16 mouse cellular contexts compared by ENCODE assay signal in the genomic region with DNA sequence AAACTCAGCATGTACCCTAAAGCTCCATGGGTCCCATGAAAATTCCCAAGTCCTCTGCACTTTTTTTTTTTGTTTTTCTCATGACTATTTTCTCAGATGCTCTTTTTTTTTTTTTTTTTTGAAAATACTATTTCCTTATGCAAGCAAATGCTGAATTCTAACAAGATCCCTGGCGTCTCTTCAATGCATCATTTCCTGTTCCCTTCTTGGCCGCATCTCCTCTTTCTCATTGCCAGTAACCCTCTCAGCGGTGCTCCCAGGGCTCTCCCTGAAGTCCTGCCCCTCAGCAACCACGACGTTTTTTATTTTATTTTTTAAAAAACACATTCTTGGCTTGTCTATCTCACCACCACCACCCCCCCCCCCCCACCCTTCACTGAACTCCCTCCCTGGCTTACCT.
DNase-seq lines count a peak whose midpoint lies in the region; ATAC-seq and TF ChIP-seq lines count a peak whose summit lies in the region.
"Had no signal": no experiment of that assay in that cellular context is flagged by ENCODE, and none has a peak within 500 bp of the region (broad histone marks: within the 10 kb centered on the region; RNA-seq: fewer than 3 reads in every experiment).

No protein-coding gene starts in this region.

- H3K4me3 ChIP-seq in forebrain, embryonic 15.5 days, result no peak overlapping the region
- H3K4me3 ChIP-seq in forebrain, embryonic 10.5 days, result no peak overlapping the region
- H3K4me3 ChIP-seq in kidney, embryonic 14.5 days (ENCODE audit: low read length), result no peak overlapping the region
- H3K4me3 ChIP-seq in heart, postnatal 0 days (ENCODE audit: low read depth, low read length), result no peak overlapping the region
- H3K4me3 ChIP-seq in neural tube, embryonic 15.5 days (replicated peaks), result no peak overlapping the region
- H3K4me3 ChIP-seq: embryonic facial prominence, embryonic 13.5 days had no signal

- H3K36me3 ChIP-seq in forebrain, embryonic 15.5 days, result no peaks in the 10 kb centered on the region
- H3K36me3 ChIP-seq in forebrain, embryonic 10.5 days (replicated peaks), result no peaks in the 10 kb centered on the region
- no peaks in the 10 kb centered on the region for H3K36me3 ChIP-seq in kidney, embryonic 14.5 days (ENCODE audit: control insufficient read depth, insufficient read depth, low read length)
- H3K36me3 ChIP-seq in heart, postnatal 0 days (replicated peaks; ENCODE audit: control insufficient read depth, insufficient read depth, low read length), result peaks cover 25% of the 10 kb centered on the region; the same call in 1 of the 2 replicates
- no peaks in the 10 kb centered on the region for H3K36me3 ChIP-seq in neural tube, embryonic 15.5 days
- H3K36me3 ChIP-seq: embryonic facial prominence, embryonic 13.5 days had no signal

- peaks cover 25% of the 10 kb centered on the region for H3K4me1 ChIP-seq in forebrain, embryonic 15.5 days
- peaks cover 13% of the 10 kb centered on the region for H3K4me1 ChIP-seq in forebrain, embryonic 10.5 days
- no peaks in the 10 kb centered on the region for H3K4me1 ChIP-seq in kidney, embryonic 14.5 days (ENCODE audit: control insufficient read depth, insufficient read depth, low read length)
- H3K4me1 ChIP-seq in heart, postnatal 0 days (ENCODE audit: control insufficient read depth, insufficient read depth), result peaks cover 16% of the 10 kb centered on the region; the same call in 1 of the 2 replicates
- 0 out of 2 replicates have a peak, but pooled peaks cover 3% of the 10 kb centered on the region for H3K4me1 ChIP-seq in neural tube, embryonic 15.5 days

- no peak overlapping the region for H3K4me2 ChIP-seq in forebrain, embryonic 15.5 days (replicated peaks)
- H3K4me2 ChIP-seq in kidney, embryonic 14.5 days (replicated peaks; ENCODE audit: low read depth, low read length), result no peak overlapping the region
- no peak overlapping the region for H3K4me2 ChIP-seq in heart, postnatal 0 days (ENCODE audit: low read depth, low read length)
- H3K4me2 ChIP-seq in neural tube, embryonic 15.5 days, result no peak overlapping the region
- H3K4me2 ChIP-seq: embryonic facial prominence, embryonic 13.5 days; liver, embryonic 11.5 days had no signal

- H3K9me3 ChIP-seq in forebrain, embryonic 15.5 days, result no peaks in the 10 kb centered on the region
- H3K9me3 ChIP-seq in forebrain, embryonic 10.5 days, result no peaks in the 10 kb centered on the region
- H3K9me3 ChIP-seq in kidney, embryonic 14.5 days (ENCODE audit: control insufficient read depth, low read length), result no peaks in the 10 kb centered on the region
- H3K9me3 ChIP-seq in heart, postnatal 0 days (replicated peaks; ENCODE audit: control insufficient read depth, low read length), result no peaks in the 10 kb centered on the region
- no peaks in the 10 kb centered on the region for H3K9me3 ChIP-seq in neural tube, embryonic 15.5 days (replicated peaks)
- H3K9me3 ChIP-seq: embryonic facial prominence, embryonic 13.5 days had no signal

- no peak for DNase-seq in forebrain, embryonic 10.5 days (ENCODE audit: extremely low spot score, low spot score)
- DNase-seq in kidney, postnatal 14 days, result peak; percentile 58
- DNase-seq in adipocyte (ENCODE audit: low spot score), result peak; percentile 77
- DNase-seq in heart, postnatal 0 days (ENCODE audit: low spot score), result peak; percentile 48
- DNase-seq: adrenal gland, postnatal 36 days; cerebellum, adult 8-10 months; right cerebral cortex, adult 18-20 months; thymus, postnatal 4 days had no signal

- H3K9ac ChIP-seq in forebrain, embryonic 15.5 days (replicated peaks), result no peak overlapping the region
- no peak overlapping the region for H3K9ac ChIP-seq in kidney, embryonic 14.5 days (ENCODE audit: low read depth, low read length)
- H3K9ac ChIP-seq in heart, postnatal 0 days (replicated peaks; ENCODE audit: low read depth, low read length), result no peak overlapping the region
- no peak overlapping the region for H3K9ac ChIP-seq in neural tube, embryonic 15.5 days (replicated peaks)
- H3K9ac ChIP-seq: embryonic facial prominence, embryonic 13.5 days had no signal

- WGBS in forebrain, embryonic 15.5 days, result 65% methylated on average over 5 of the region's 5 CpGs
- 93% methylated on average over 5 of the region's 5 CpGs for WGBS in forebrain, embryonic 10.5 days
- WGBS in kidney, embryonic 14.5 days, result 59% methylated on average over 5 of the region's 5 CpGs
- 45% methylated on average over 5 of the region's 5 CpGs for WGBS in heart, postnatal 0 days
- 74% methylated on average over 5 of the region's 5 CpGs for WGBS in neural tube, embryonic 15.5 days

- no peak for TF ChIP-seq EP300 in heart, postnatal 0 days (IDR thresholded peaks at IDR 0.05; ENCODE audit: low read depth)

- H3K27ac ChIP-seq in forebrain, embryonic 15.5 days (replicated peaks), result peak overlapping the region; percentile 67; the same call in 1 of the 2 replicates
- H3K27ac ChIP-seq in forebrain, embryonic 10.5 days, result no peak overlapping the region
- no peak overlapping the region for H3K27ac ChIP-seq in kidney, embryonic 14.5 days (ENCODE audit: low read depth, low read length)
- H3K27ac ChIP-seq in heart, postnatal 0 days (ENCODE audit: low read depth), result peak overlapping the region; percentile 28; the same call in 1 of the 2 replicates
- no peak overlapping the region for H3K27ac ChIP-seq in neural tube, embryonic 15.5 days (replicated peaks)
- H3K27ac ChIP-seq: embryonic facial prominence, embryonic 13.5 days had no signal

- no peak for TF ChIP-seq CTCF in heart, postnatal 0 days (IDR thresholded peaks at IDR 0.05; ENCODE audit: low read depth)

- no peaks in the 10 kb centered on the region for H3K27me3 ChIP-seq in forebrain, embryonic 15.5 days
- H3K27me3 ChIP-seq in forebrain, embryonic 10.5 days (ENCODE audit: poor library complexity, severe bottlenecking), result 0 out of 2 replicates have a peak, but pooled peaks cover 3% of the 10 kb centered on the region
- H3K27me3 ChIP-seq in kidney, embryonic 14.5 days (ENCODE audit: control insufficient read depth, insufficient read depth, low read length), result no peaks in the 10 kb centered on the region
- no peaks in the 10 kb centered on the region for H3K27me3 ChIP-seq in heart, postnatal 0 days (ENCODE audit: control insufficient read depth, insufficient read depth, low read length)
- H3K27me3 ChIP-seq in neural tube, embryonic 15.5 days (replicated peaks), result no peaks in the 10 kb centered on the region
- H3K27me3 ChIP-seq: embryonic facial prominence, embryonic 13.5 days; Patski had no signal

- ATAC-seq in forebrain, embryonic 15.5 days (replicated peaks), result no peak
- ATAC-seq in kidney, embryonic 14.5 days (ENCODE audit: low FRiP score, low TSS enrichment), result no peak
- ATAC-seq in heart, postnatal 0 days (ENCODE audit: insufficient read depth, low read depth), result no peak
- ATAC-seq in neural tube, embryonic 15.5 days (ENCODE audit: low FRiP score), result no peak
- no peak for ATAC-seq in activated CD4-positive, CD25-positive, alpha-beta regulatory T cell, adult 4 months
- ATAC-seq: inflammation-experienced regulatory T-cells, adult 6 months; Patski had no signal

Comparison
In these comparisons a context has a peak if more than half of its experiments do, and no peak if none do; other contexts are left out.
1. H3K27ac ChIP-seq: peak in forebrain, embryonic 15.5 days (single experiment) and heart, postnatal 0 days (single experiment); none in forebrain, embryonic 10.5 days (single experiment), kidney, embryonic 14.5 days (single experiment) and neural tube, embryonic 15.5 days (single experiment).